Mouse (Mus musculus): ENCODE results near the gene Hand1. TPM values are rescaled to one million over a fixed set of nuclear protein-coding genes. Genes with fewer than 3 reads are reported as not detected.
A peak's percentile ranks its signal among the peaks of the same experiment; 100 is the strongest.
"Not testable (repeated sequence)": the region's sequence is repeated elsewhere in the genome, so short reads cannot be mapped to it uniquely, and the experiment has no call there.

Gene Hand1
- total RNA-seq, 1 experiment, result 6.5 TPM

- no peak overlapping the region for H3K4me3 ChIP-seq (ENCODE audit: insufficient read depth in 1 of 2, low read depth in 1 of 2, low read length in 2 of 2, poor library complexity in 1 of 2, severe bottlenecking in 1 of 2)
- no peak overlapping the region for H3K9ac ChIP-seq (ENCODE audit: insufficient read depth, low read depth, low read length, poor library complexity, severe bottlenecking)
- H3K4me1 ChIP-seq (ENCODE audit: control insufficient read depth in 2 of 2, insufficient read depth in 2 of 2, low read length in 2 of 2, poor library complexity in 1 of 2), result peaks cover 2 to 7% of the 10 kb centered on the region in 2 experiments; a peak in 2 of 4 replicates
- no peaks in the 10 kb centered on the region for H3K9me3 ChIP-seq (ENCODE audit: control insufficient read depth, insufficient read depth, low read depth, low read length)
- TF ChIP-seq MAFK (IDR thresholded peaks at IDR 0.05; ENCODE audit: insufficient read depth, low read depth, low read length), result no peak
- no peak for TF ChIP-seq HCFC1 (IDR thresholded peaks at IDR 0.05; ENCODE audit: borderline replicate concordance, insufficient read depth, low read length)
- no peak for TF ChIP-seq ZC3H11A (IDR thresholded peaks at IDR 0.05; ENCODE audit: borderline replicate concordance, low read depth, low read length)
- no peak for TF ChIP-seq ZNF384 (IDR thresholded peaks at IDR 0.05; ENCODE audit: low read depth, low read length)
- H3K27ac ChIP-seq (ENCODE audit: insufficient read depth, low read depth, low read length, poor library complexity, severe bottlenecking), result no peak overlapping the region
- H3K36me3 ChIP-seq (ENCODE audit: control insufficient read depth, insufficient read depth, low read length, poor library complexity, severe bottlenecking), result no peaks in the 10 kb centered on the region
- in situ Hi-C loops (cut with MboI; ENCODE audit: low sequenced_read_pairs in 2 of 2, unreplicated experiment in 2 of 2), result loop anchor here in 1 of 2 experiments (10.0 kb wide), 1 partner anchor 91 kb away; no protein-coding TSS in a partner anchor
- no peak for DNase-seq (ENCODE audit: low read depth, low spot score)
Observed at GRCm38 (mm10) chr11:57823714-57824113, 8.9 kb downstream of the Hand1 start.

- not testable (repeated sequence) for H3K27ac ChIP-seq (ENCODE audit: insufficient read depth, low read depth, low read length, poor library complexity, severe bottlenecking); H3K36me3 ChIP-seq (ENCODE audit: control insufficient read depth, insufficient read depth, low read length, poor library complexity, severe bottlenecking); H3K9me3 ChIP-seq (ENCODE audit: control insufficient read depth, insufficient read depth, low read depth, low read length); H3K4me1 ChIP-seq (ENCODE audit: control insufficient read depth in 2 of 2, insufficient read depth in 2 of 2, low read length in 2 of 2, poor library complexity in 1 of 2); DNase-seq (ENCODE audit: low read depth, low spot score); H3K9ac ChIP-seq (ENCODE audit: insufficient read depth, low read depth, low read length, poor library complexity, severe bottlenecking); H3K4me3 ChIP-seq (ENCODE audit: insufficient read depth in 1 of 2, low read depth in 1 of 2, low read length in 2 of 2, poor library complexity in 1 of 2, severe bottlenecking in 1 of 2)
- in situ Hi-C loops (cut with MboI; ENCODE audit: low sequenced_read_pairs in 2 of 2, unreplicated experiment in 2 of 2), result loop anchor here in 1 of 2 experiments (10.0 kb wide), 1 partner anchor 92 kb away; no protein-coding TSS in a partner anchor
Observed at GRCm38 (mm10) chr11:57823159-57823558, 9.5 kb downstream of the Hand1 start.

- DNase-seq (ENCODE audit: low read depth, low spot score), result no peak
- no peaks in the 10 kb centered on the region for H3K9me3 ChIP-seq (ENCODE audit: control insufficient read depth, insufficient read depth, low read depth, low read length)
- peaks cover 2 to 3% of the 10 kb centered on the region in 2 experiments; a peak in 1 of 4 replicates for H3K4me1 ChIP-seq (ENCODE audit: control insufficient read depth in 2 of 2, insufficient read depth in 2 of 2, low read length in 2 of 2, poor library complexity in 1 of 2)
- H3K36me3 ChIP-seq (ENCODE audit: control insufficient read depth, insufficient read depth, low read length, poor library complexity, severe bottlenecking), result no peaks in the 10 kb centered on the region
- no peak overlapping the region; the same call in 1 of the 2 replicates for H3K9ac ChIP-seq (ENCODE audit: insufficient read depth, low read depth, low read length, poor library complexity, severe bottlenecking)
- no peak overlapping the region for H3K4me3 ChIP-seq (ENCODE audit: insufficient read depth in 1 of 2, low read depth in 1 of 2, low read length in 2 of 2, poor library complexity in 1 of 2, severe bottlenecking in 1 of 2)
- H3K27ac ChIP-seq (ENCODE audit: insufficient read depth, low read depth, low read length, poor library complexity, severe bottlenecking), result no peak overlapping the region
- TF ChIP-seq MAFK (IDR thresholded peaks at IDR 0.05; ENCODE audit: insufficient read depth, low read depth, low read length) (no peak), ZC3H11A (IDR thresholded peaks at IDR 0.05; ENCODE audit: borderline replicate concordance, low read depth, low read length) (peak; percentile 38; the same call in 1 of the 2 replicates)
- in situ Hi-C loops (cut with MboI; ENCODE audit: low sequenced_read_pairs in 2 of 2, unreplicated experiment in 2 of 2), result loop anchor here (5.0 to 10.0 kb wide), 2 partner anchors 95 to 112 kb away; no protein-coding TSS in a partner anchor
Observed at GRCm38 (mm10) chr11:57819999-57820581, 12.5 kb downstream of the Hand1 start.

- peaks cover 6 to 13% of the 10 kb centered on the region in 2 experiments for H3K4me1 ChIP-seq (ENCODE audit: control insufficient read depth in 2 of 2, insufficient read depth in 2 of 2, low read length in 2 of 2, poor library complexity in 1 of 2)
- TF ChIP-seq MAFK (IDR thresholded peaks at IDR 0.05; ENCODE audit: insufficient read depth, low read depth, low read length) (no peak), ZC3H11A (IDR thresholded peaks at IDR 0.05; ENCODE audit: borderline replicate concordance, low read depth, low read length) (no peak), CHD2 (IDR thresholded peaks at IDR 0.05; ENCODE audit: low read depth, low read length) (no peak), HCFC1 (IDR thresholded peaks at IDR 0.05; ENCODE audit: borderline replicate concordance, insufficient read depth, low read length) (no peak), ZNF384 (IDR thresholded peaks at IDR 0.05; ENCODE audit: low read depth, low read length) (no peak)
- no peaks in the 10 kb centered on the region for H3K9me3 ChIP-seq (ENCODE audit: control insufficient read depth, insufficient read depth, low read depth, low read length)
- no peak for DNase-seq (ENCODE audit: low read depth, low spot score)
- no peaks in the 10 kb centered on the region for H3K36me3 ChIP-seq (ENCODE audit: control insufficient read depth, insufficient read depth, low read length, poor library complexity, severe bottlenecking)
- H3K27ac ChIP-seq (ENCODE audit: insufficient read depth, low read depth, low read length, poor library complexity, severe bottlenecking), result no peak overlapping the region
- no peak overlapping the region for H3K4me3 ChIP-seq (ENCODE audit: insufficient read depth in 1 of 2, low read depth in 1 of 2, low read length in 2 of 2, poor library complexity in 1 of 2, severe bottlenecking in 1 of 2)
- in situ Hi-C loops (cut with MboI; ENCODE audit: low sequenced_read_pairs in 2 of 2, unreplicated experiment in 2 of 2), result loop anchor here (5.0 kb wide), 1 partner anchor 114 kb away; no protein-coding TSS in a partner anchor
- no peak overlapping the region for H3K9ac ChIP-seq (ENCODE audit: insufficient read depth, low read depth, low read length, poor library complexity, severe bottlenecking)
Observed at GRCm38 (mm10) chr11:57818189-57818588, 14.4 kb downstream of the Hand1 start.

GRCm38 (mm10) chr11:57813641-57814040 lies 19.0 kb downstream of the Hand1 start:
- TF ChIP-seq HCFC1 (IDR thresholded peaks at IDR 0.05; ENCODE audit: borderline replicate concordance, insufficient read depth, low read length), result no peak
- no peak for TF ChIP-seq MAFK (IDR thresholded peaks at IDR 0.05; ENCODE audit: insufficient read depth, low read depth, low read length)
- Histone ChIP-seq H3K4me3 (ENCODE audit: insufficient read depth in 1 of 2, low read depth in 1 of 2, low read length in 2 of 2, poor library complexity in 1 of 2, severe bottlenecking in 1 of 2) (no peak overlapping the region), H3K36me3 (ENCODE audit: control insufficient read depth, insufficient read depth, low read length, poor library complexity, severe bottlenecking) (peaks cover 17% of the 10 kb centered on the region; the same call in 1 of the 2 replicates), H3K9me3 (ENCODE audit: control insufficient read depth, insufficient read depth, low read depth, low read length) (no peaks in the 10 kb centered on the region), H3K4me1 (ENCODE audit: control insufficient read depth in 2 of 2, insufficient read depth in 2 of 2, low read length in 2 of 2, poor library complexity in 1 of 2) (peaks cover 6 to 15% of the 10 kb centered on the region in 2 experiments), H3K27ac (ENCODE audit: insufficient read depth, low read depth, low read length, poor library complexity, severe bottlenecking) (no peak overlapping the region), H3K9ac (ENCODE audit: insufficient read depth, low read depth, low read length, poor library complexity, severe bottlenecking) (no peak overlapping the region)
- no peak for DNase-seq (ENCODE audit: low read depth, low spot score)
- in situ Hi-C loops (cut with MboI; ENCODE audit: low sequenced_read_pairs in 2 of 2, unreplicated experiment in 2 of 2), result no loop called here

All from ES-E14 (cell line).